Mouse (Mus musculus) testis, postnatal 14 days (tissue): ENCODE results near the gene Mprip.
"Not testable (repeated sequence)": the region's sequence is repeated elsewhere in the genome, so short reads cannot be mapped to it uniquely, and the experiment has no call there.

ENCODE experiments used
- DNase-seq: peaks from one replicate; pipeline ENCODE4 v3.0.0; 2021; ENCODE audit warnings: low spot score

Gene Mprip

GRCm38 (mm10) chr11:59661005-59661404 lies at the start of gene Mprip:
Gene Mprip, plus strand, starts transcription at chr11:59661305.
- DNase-seq = no peak

- no peak for DNase-seq
Measured at GRCm38 (mm10) chr11:59611646-59612045, 49.5 kb upstream of the Mprip start.

GRCm38 (mm10) chr11:59614120-59614519 lies 47.0 kb upstream of the Mprip start:
- no peak for DNase-seq

GRCm38 (mm10) chr11:59616986-59617385 lies 44.1 kb upstream of the Mprip start:
- not testable (repeated sequence) for DNase-seq

- DNase-seq = no peak
Measured at GRCm38 (mm10) chr11:59622214-59622613, 38.9 kb upstream of the Mprip start.

GRCm38 (mm10) chr11:59624017-59624630 lies 37.0 kb upstream of the Mprip start:
- DNase-seq = no peak

- no peak for DNase-seq
Measured at GRCm38 (mm10) chr11:59626192-59626591, 34.9 kb upstream of the Mprip start.

GRCm38 (mm10) chr11:59628177-59628576 lies 32.9 kb upstream of the Mprip start:
- no peak for DNase-seq

GRCm38 (mm10) chr11:59629871-59630270 lies 31.2 kb upstream of the Mprip start:
- no peak for DNase-seq

- no peak for DNase-seq
Measured at GRCm38 (mm10) chr11:59631980-59632379, 29.1 kb upstream of the Mprip start.

GRCm38 (mm10) chr11:59633037-59633436 lies 28.1 kb upstream of the Mprip start:
- DNase-seq = peak; percentile 46

- DNase-seq = no peak
Measured at GRCm38 (mm10) chr11:59634001-59634660, 27.0 kb upstream of the Mprip start.

- DNase-seq = no peak
Measured at GRCm38 (mm10) chr11:59635251-59635795, 25.8 kb upstream of the Mprip start.

GRCm38 (mm10) chr11:59635821-59636694 lies 25.0 kb upstream of the Mprip start:
- DNase-seq = no peak

- no peak for DNase-seq
Measured at GRCm38 (mm10) chr11:59636695-59637414, 24.2 kb upstream of the Mprip start.

GRCm38 (mm10) chr11:59639957-59640643 lies 21.0 kb upstream of the Mprip start:
- DNase-seq = no peak

GRCm38 (mm10) chr11:59641227-59641626 lies 19.9 kb upstream of the Mprip start:
- DNase-seq = no peak

- DNase-seq = no peak
Measured at GRCm38 (mm10) chr11:59642420-59642819, 18.7 kb upstream of the Mprip start.

- DNase-seq = no peak
Measured at GRCm38 (mm10) chr11:59645036-59645435, 16.1 kb upstream of the Mprip start.

- DNase-seq = no peak
Measured at GRCm38 (mm10) chr11:59649058-59649457, 12.0 kb upstream of the Mprip start.

- DNase-seq = no peak
Measured at GRCm38 (mm10) chr11:59653003-59653402, 8.1 kb upstream of the Mprip start.
